Mouse (Mus musculus) intestine, postnatal 0 days (tissue): ENCODE results near the gene Ttc16. TPM values are rescaled to one million over a fixed set of nuclear protein-coding genes. Genes with fewer than 3 reads are reported as not detected.

Source experiments
- ATAC-seq: fragments of 200-750 bp; cut with Nextera tagmentation; 2 replicates; pipeline ENCODE4 v1.8.0; 2017; ENCODE audit warnings: mild to moderate bottlenecking, moderate TSS enrichment, moderate library complexity
- H3K27ac ChIP-seq: fragments of 300-500 bp; sonication (generic); 2 replicates; pipeline ENCODE4 v1.5.1; 2014; ENCODE audit warnings: mild to moderate bottlenecking, low read depth, low read length, moderate library complexity
- H3K27me3 ChIP-seq: fragments of 300-500 bp; sonication (generic); replicated peaks from 2 replicates; pipeline ENCODE4 v1.6.1; 2014; ENCODE audit warnings: low read length, mixed read lengths; ENCODE audit not compliant: control insufficient read depth, insufficient read depth
- H3K36me3 ChIP-seq: fragments of 300-500 bp; sonication (generic); 2 replicates; pipeline ENCODE4 v1.6.1; 2014; ENCODE audit warnings: mild to moderate bottlenecking, moderate library complexity; ENCODE audit not compliant: control insufficient read depth, insufficient read depth
- H3K4me1 ChIP-seq: fragments of 300-500 bp; sonication (generic); replicated peaks from 2 replicates; pipeline ENCODE4 v1.6.1; 2014; ENCODE audit warnings: antibody characterized with exemption, low read length, mixed read lengths; ENCODE audit not compliant: control insufficient read depth, insufficient read depth
- H3K4me2 ChIP-seq: fragments of 300-500 bp; sonication (generic); replicated peaks from 2 replicates; pipeline ENCODE4 v1.6.1; 2014; ENCODE audit warnings: low read depth, mild to moderate bottlenecking, moderate library complexity
- H3K4me3 ChIP-seq: fragments of 300-500 bp; sonication (generic); 2 replicates; pipeline ENCODE4 v1.5.1; 2014; ENCODE audit warnings: low read depth, low read length
- H3K9ac ChIP-seq: fragments of 300-500 bp; sonication (generic); 2 replicates; pipeline ENCODE4 v1.6.1; 2014; ENCODE audit warnings: mild to moderate bottlenecking, low read depth, low read length
- H3K9me3 ChIP-seq: fragments of 300-500 bp; sonication (generic); 2 replicates; pipeline ENCODE4 v1.6.1; 2016; ENCODE audit warnings: mixed run types; ENCODE audit not compliant: control insufficient read depth
- CTCF ChIP-seq: sonication (generic); IDR thresholded peaks from 2 replicates; pipeline ENCODE4 v1.5.1; 2016; ENCODE audit warnings: low read depth, mild to moderate bottlenecking, control low read depth, antibody characterized with exemption, moderate library complexity
- WGBS: fragments of 180-500 bp; shearing (Covaris S2); extraction: QIAGEN DNeasy Blood & Tissue Kit; methylation state at CpG from one replicate; pipeline ENCODE4 v1.1.7; 2014; 5-methylcytosine and 5-hydroxymethylcytosine counted together
- polyA plus RNA-seq: library from polyadenylated mRNA; unstranded; fragments of >200 nt; fragmentation: Nextera tagmentation; extraction: Ambion mirVana; gene quantifications from 2 replicates; pipeline ENCODE4 v1.2.1, GENCODE M21; 2015

Ttc16 gene
- polyA plus RNA-seq, 1 experiment from 2014 or later = 0.04 TPM

- Histone ChIP-seq H3K9me3 (no peaks in the 10 kb centered on the region), H3K36me3 (peaks cover 18% of the 10 kb centered on the region; the same call in 1 of the 2 replicates), H3K9ac (no peak overlapping the region), H3K4me2 (peak overlapping the region; percentile 62), H3K4me3 (peak overlapping the region; percentile 39; the same call in 1 of the 2 replicates), H3K4me1 (no peaks in the 10 kb centered on the region), H3K27ac (no peak overlapping the region), H3K27me3 (no peaks in the 10 kb centered on the region)
- ATAC-seq = peak; percentile 24; the same call in 1 of the 2 replicates
- 60% methylated on average over 10 of the region's 10 CpGs for WGBS
- peak; percentile 63 for TF ChIP-seq CTCF
These were observed 23.3 kb downstream of the Ttc16 start for GRCm38 (mm10) chr2:32752181-32752580.

- ATAC-seq = peak; percentile 29
- no peak for TF ChIP-seq CTCF
These were observed 23.8 kb downstream of the Ttc16 start for GRCm38 (mm10) chr2:32751665-32752033.

GRCm38 (mm10) chr2:32750887-32751664 is 24.4 kb downstream of the Ttc16 start:
- Histone ChIP-seq H3K9me3 (no peaks in the 10 kb centered on the region), H3K9ac (peak overlapping the region; percentile 28; the same call in 1 of the 2 replicates), H3K27me3 (no peaks in the 10 kb centered on the region), H3K4me2 (peak overlapping the region; percentile 62), H3K4me1 (no peaks in the 10 kb centered on the region), H3K27ac (peak overlapping the region; percentile 35; the same call in 1 of the 2 replicates), H3K36me3 (peaks cover 20% of the 10 kb centered on the region; the same call in 1 of the 2 replicates), H3K4me3 (peak overlapping the region; percentile 39)
- peak; percentile 86 for ATAC-seq
- WGBS = 17% methylated on average over 31 of the region's 31 CpGs
- TF ChIP-seq CTCF = no peak

More at GRCm38 (mm10) chr2:32751665-32752033, 23.8 kb downstream of the Ttc16 start:
- peak overlapping the region; percentile 39 for H3K4me3 ChIP-seq
- H3K9me3 ChIP-seq = no peaks in the 10 kb centered on the region
- H3K27ac ChIP-seq = peak overlapping the region; percentile 35; the same call in 1 of the 2 replicates
- H3K9ac ChIP-seq = peak overlapping the region; percentile 28; the same call in 1 of the 2 replicates
- peak overlapping the region; percentile 62 for H3K4me2 ChIP-seq
- no peaks in the 10 kb centered on the region for H3K4me1 ChIP-seq
- WGBS = 34% methylated on average over 10 of the region's 10 CpGs
- no peaks in the 10 kb centered on the region for H3K27me3 ChIP-seq
- peaks cover 18% of the 10 kb centered on the region; the same call in 1 of the 2 replicates for H3K36me3 ChIP-seq

GRCm38 (mm10) chr2:32750199-32750598 is 25.2 kb downstream of the Ttc16 start:
- Histone ChIP-seq H3K4me3 (no peak overlapping the region), H3K4me2 (no peak overlapping the region), H3K9me3 (no peaks in the 10 kb centered on the region), H3K36me3 (peaks cover 27% of the 10 kb centered on the region; the same call in 1 of the 2 replicates), H3K27me3 (no peaks in the 10 kb centered on the region), H3K4me1 (no peaks in the 10 kb centered on the region), H3K9ac (no peak overlapping the region), H3K27ac (no peak overlapping the region)
- peak; percentile 43 for TF ChIP-seq CTCF
- 70% methylated on average over 7 of the region's 7 CpGs for WGBS
- no peak for ATAC-seq

GRCm38 (mm10) chr2:32749082-32749481 is 26.4 kb downstream of the Ttc16 start:
- ATAC-seq = no peak
- no peaks in the 10 kb centered on the region for H3K27me3 ChIP-seq
- H3K9ac ChIP-seq = no peak overlapping the region
- WGBS = 90% methylated on average over 16 of the region's 16 CpGs
- no peaks in the 10 kb centered on the region for H3K4me1 ChIP-seq
- H3K9me3 ChIP-seq = no peaks in the 10 kb centered on the region
- peaks cover 20% of the 10 kb centered on the region; the same call in 1 of the 2 replicates for H3K36me3 ChIP-seq
- no peak overlapping the region for H3K4me3 ChIP-seq
- H3K4me2 ChIP-seq = no peak overlapping the region
- TF ChIP-seq CTCF = no peak
- no peak overlapping the region for H3K27ac ChIP-seq

GRCm38 (mm10) chr2:32744272-32744982 is 31.0 kb downstream of the Ttc16 start:
- WGBS = 68% methylated on average over 15 of the region's 15 CpGs
- Histone ChIP-seq H3K4me3 (no peak overlapping the region), H3K27ac (no peak overlapping the region), H3K36me3 (peaks cover 8% of the 10 kb centered on the region; the same call in 1 of the 2 replicates), H3K9ac (no peak overlapping the region), H3K9me3 (no peaks in the 10 kb centered on the region), H3K4me2 (no peak overlapping the region), H3K4me1 (no peaks in the 10 kb centered on the region), H3K27me3 (peaks cover 23% of the 10 kb centered on the region)
- no peak for ATAC-seq
- no peak for TF ChIP-seq CTCF
